Mouse (Mus musculus) lung, adult 2 months (tissue): Measurements from ENCODE around the gene Vmn1r23. TPM values are rescaled to one million over a fixed set of nuclear protein-coding genes. Genes with fewer than 3 reads are reported as not detected.
"Not testable (repeated sequence)": the region's sequence is repeated elsewhere in the genome, so short reads cannot be mapped to it uniquely, and the experiment has no call there.

Source experiments
- DNase-seq: peaks from one replicate; pipeline ENCODE4 v3.0.0; 2022
- H3K4me1 ChIP-seq: fragments of 200-500 bp; 2 replicates; pipeline ENCODE4 v1.6.1; 2011; ENCODE audit warnings: low read length; ENCODE audit not compliant: control insufficient read depth, insufficient read depth
- H3K4me3 ChIP-seq: fragments of 200-500 bp; replicated peaks from 2 replicates; pipeline ENCODE3; 2011; ENCODE audit warnings: low read depth, mild to moderate bottlenecking, control low read depth, low read length; ENCODE audit errors: extremely low read depth
- CTCF ChIP-seq: fragments of 200-500 bp; IDR thresholded peaks from 2 replicates; pipeline ENCODE4 v1.5.1; 2011; ENCODE audit warnings: mild to moderate bottlenecking, low read length, control low read depth; ENCODE audit not compliant: insufficient read depth
- POLR2A ChIP-seq: fragments of 200-500 bp; IDR thresholded peaks from 2 replicates; pipeline ENCODE4 v1.6.1; 2011; ENCODE audit warnings: low read depth, mild to moderate bottlenecking, control low read depth, low read length, borderline replicate concordance; ENCODE audit errors: extremely low read depth
- WGBS: fragments of 180-500 bp; shearing (Covaris S2); methylation state at CpG from one replicate; pipeline ENCODE4 v1.1.7; 2018; 5-methylcytosine and 5-hydroxymethylcytosine counted together
- polyA plus RNA-seq: library from polyadenylated mRNA; depleted of rRNA; stranded (reverse); fragments of >200 nt; gene quantifications from 2 replicates; pipeline ENCODE4 v1.2.3, GENCODE M21; 2012; rRNA removed

Gene Vmn1r23
- polyA plus RNA-seq = not detected in 2 replicates

GRCm38 (mm10) chr6:57926738-57927137, at the start of gene Vmn1r23:
Gene Vmn1r23 (minus strand): TSS chr6:57926838.
- Histone ChIP-seq H3K4me1 (no peaks in the 10 kb centered on the region), H3K4me3 (no peak within 1 kb of the TSS)
- no peak for DNase-seq
- WGBS = 84% methylated on average over 1 of the region's 1 CpGs
- no peak for TF ChIP-seq CTCF
- no peak for TF ChIP-seq POLR2A

- WGBS = 56% methylated on average over 1 of the region's 1 CpGs
- not testable (repeated sequence) for H3K4me1 ChIP-seq, H3K4me3 ChIP-seq, DNase-seq
Measured at GRCm38 (mm10) chr6:57961403-57961802, 34.8 kb upstream of the Vmn1r23 start, which contains the start of gene Vmn1r24. Gene Vmn1r24 (minus strand): TSS chr6:57961503.

- DNase-seq = no peak
- 71% methylated on average over 1 of the region's 1 CpGs for WGBS
- Histone ChIP-seq H3K4me1 (no peaks in the 10 kb centered on the region), H3K4me3 (no peak within 1 kb of the TSS)
- TF ChIP-seq CTCF (no peak), POLR2A (no peak)
Measured at GRCm38 (mm10) chr6:57907928-57908327, 18.7 kb downstream of the Vmn1r23 start, which contains the start of gene Vmn1r22. Gene Vmn1r22 (minus strand): TSS chr6:57908028.

Other genes with a start within 250 kb of the Vmn1r23 start
- 7.3 and 8.4 TPM in 2 replicates for gene Pyurf, start 234.8 kb downstream of the Vmn1r23 start, polyA plus RNA-seq
- 4.4 and 4.9 TPM in 2 replicates for gene Lancl2, start 224.3 kb downstream of the Vmn1r23 start, polyA plus RNA-seq
- 12.9 and 16.4 TPM in 2 replicates for gene Vopp1, start 101.7 kb downstream of the Vmn1r23 start, polyA plus RNA-seq
- not detected in 2 replicates for gene Vmn1r21, start 76.5 kb downstream of the Vmn1r23 start, polyA plus RNA-seq
- gene Vmn1r22, start 18.8 kb downstream of the Vmn1r23 start, polyA plus RNA-seq = not detected in 2 replicates
- gene Vmn1r24, start 34.7 kb upstream of the Vmn1r23 start, polyA plus RNA-seq = not detected in 2 replicates
- gene Vmn1r25, start 54.0 kb upstream of the Vmn1r23 start, polyA plus RNA-seq = not detected in 2 replicates
- not detected in 2 replicates for gene Vmn1r26, start 88.3 kb upstream of the Vmn1r23 start, polyA plus RNA-seq